In the genomic region with DNA sequence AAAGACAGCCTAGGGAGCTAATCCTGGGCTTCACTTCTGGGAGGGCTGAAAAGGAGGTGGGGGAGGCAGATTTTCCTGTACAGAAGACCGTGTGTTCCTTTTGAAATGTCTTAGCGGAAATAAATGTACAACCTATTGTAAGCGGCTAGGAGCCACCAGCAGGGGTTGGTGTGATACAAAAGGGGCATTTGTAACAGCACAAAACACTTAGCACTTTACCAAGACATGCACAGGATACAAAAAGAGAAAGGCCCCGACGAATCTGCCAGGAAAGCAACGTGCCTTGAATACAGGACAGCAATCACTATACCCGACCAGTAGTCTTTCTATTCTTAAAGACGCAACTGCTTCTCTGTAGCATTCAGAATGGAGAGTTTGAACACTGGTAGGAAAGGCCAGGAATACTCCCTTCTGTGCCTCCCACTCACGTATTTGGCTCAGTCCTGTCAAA, we compare ENCODE assay signal across 10 mouse cellular contexts.
DNase-seq lines count a peak whose midpoint lies in the region; ATAC-seq lines count a peak whose summit lies in the region.
"Had no signal": no experiment of that assay in that cellular context is flagged by ENCODE, and none has a peak within 500 bp of the region (broad histone marks: within the 10 kb centered on the region; RNA-seq: fewer than 3 reads in every experiment).

No protein-coding gene starts in this region.

- H3K36me3 ChIP-seq in forebrain, embryonic 16.5 days (ENCODE audit: control insufficient read depth, insufficient read depth), result no peaks in the 10 kb centered on the region
- no peaks in the 10 kb centered on the region for H3K36me3 ChIP-seq in neural tube, embryonic 13.5 days
- H3K36me3 ChIP-seq: embryonic facial prominence, embryonic 12.5 days; liver, embryonic 15.5 days had no signal

- no peak overlapping the region for H3K9ac ChIP-seq in forebrain, embryonic 16.5 days (replicated peaks; ENCODE audit: low read depth, low read length)
- H3K9ac ChIP-seq in neural tube, embryonic 13.5 days, result no peak overlapping the region
- H3K9ac ChIP-seq: embryonic facial prominence, embryonic 12.5 days; liver, embryonic 15.5 days had no signal

- H3K4me1 ChIP-seq in forebrain, embryonic 16.5 days (replicated peaks; ENCODE audit: control insufficient read depth, insufficient read depth, low read length), result peaks cover 15% of the 10 kb centered on the region
- H3K4me1 ChIP-seq in neural tube, embryonic 13.5 days (replicated peaks), result peaks cover 21% of the 10 kb centered on the region
- H3K4me1 ChIP-seq: embryonic facial prominence, embryonic 12.5 days; liver, embryonic 15.5 days had no signal

- peak; percentile 33 for DNase-seq in embryo, embryonic 10 days (ENCODE audit: low spot score)
- peak; percentile 19 to 27 for DNase-seq in layer of hippocampus, postnatal 36 days
- no peak for DNase-seq in thymus, postnatal 25 days
- DNase-seq in kidney, postnatal 4 days, result no peak

- no peak overlapping the region for H3K4me3 ChIP-seq in forebrain, embryonic 16.5 days (replicated peaks; ENCODE audit: low read length)
- no peak overlapping the region for H3K4me3 ChIP-seq in neural tube, embryonic 13.5 days
- H3K4me3 ChIP-seq: embryonic facial prominence, embryonic 12.5 days; liver, embryonic 15.5 days had no signal

- no peak overlapping the region for H3K4me2 ChIP-seq in forebrain, embryonic 16.5 days (ENCODE audit: low read length)
- H3K4me2 ChIP-seq in neural tube, embryonic 13.5 days, result no peak overlapping the region
- H3K4me2 ChIP-seq: embryonic facial prominence, embryonic 12.5 days; liver, embryonic 15.5 days had no signal

- WGBS in forebrain, embryonic 16.5 days, result 5% methylated on average over 9 of the region's 9 CpGs
- WGBS in neural tube, embryonic 13.5 days, result 15% methylated on average over 9 of the region's 9 CpGs

- no peak overlapping the region; the same call in 1 of the 2 replicates for H3K27ac ChIP-seq in forebrain, embryonic 16.5 days (ENCODE audit: low read length)
- H3K27ac ChIP-seq in neural tube, embryonic 13.5 days (replicated peaks), result no peak overlapping the region
- H3K27ac ChIP-seq: embryonic facial prominence, embryonic 12.5 days; liver, embryonic 15.5 days had no signal

- ATAC-seq in forebrain, embryonic 16.5 days, result peak; percentile 91
- ATAC-seq in neural tube, embryonic 13.5 days (ENCODE audit: low read depth), result peak; percentile 82
- no peak for ATAC-seq in inflammation-experienced regulatory T-cells, adult 6 months
- ATAC-seq: Patski had no signal

- no peaks in the 10 kb centered on the region for H3K9me3 ChIP-seq in forebrain, embryonic 16.5 days (ENCODE audit: control insufficient read depth, low read length)
- H3K9me3 ChIP-seq in neural tube, embryonic 13.5 days, result no peaks in the 10 kb centered on the region
- H3K9me3 ChIP-seq: embryonic facial prominence, embryonic 12.5 days; liver, embryonic 15.5 days had no signal

- H3K27me3 ChIP-seq in forebrain, embryonic 16.5 days (replicated peaks; ENCODE audit: control insufficient read depth, insufficient read depth, low read length), result no peaks in the 10 kb centered on the region
- H3K27me3 ChIP-seq in neural tube, embryonic 13.5 days, result peaks cover 70% of the 10 kb centered on the region
- H3K27me3 ChIP-seq: embryonic facial prominence, embryonic 12.5 days; liver, embryonic 15.5 days; Patski had no signal

Comparison
In these comparisons a context has a peak if more than half of its experiments do, and no peak if none do; other contexts are left out.
1. DNase-seq: peak in embryo, embryonic 10 days (single experiment) and layer of hippocampus, postnatal 36 days (2 of 2); none in thymus, postnatal 25 days (single experiment) and kidney, postnatal 4 days (0 of 2).